Mouse (Mus musculus) heart, postnatal 25 days (tissue): ENCODE results near the gene Ms4a4a. TPM values are rescaled to one million over a fixed set of nuclear protein-coding genes. Genes with fewer than 3 reads are reported as not detected.

Experiments used
- DNase-seq: peaks from one replicate; pipeline ENCODE4 v3.0.0; 2022; ENCODE audit warnings: low spot score
- intact Hi-C: fragments of 180-260 bp; cut with DNase I; formaldehyde crosslinking; loops from one replicate; pipeline ENCODE4 v1.15.1; 2025
- total RNA-seq, 2 experiments: library from RNA; stranded (reverse); gene quantifications; 2 replicates each; pipeline ENCODE4 v1.2.3; 2021

Gene Ms4a4a
- 1 to 10 TPM; 4.8 to 7.8 TPM for total RNA-seq

- intact Hi-C loops: no loop called here
- no peak for DNase-seq
These were observed at the start of gene Ms4a4a for GRCm38 (mm10) chr19:11375273-11375672. Gene Ms4a4a, plus strand, starts transcription at chr19:11375523.

GRCm38 (mm10) chr19:11335932-11336331 is 39.4 kb upstream of the Ms4a4a start, which contains the start of gene Ms4a7:
Gene Ms4a7, minus strand, starts transcription at chr19:11336146.
- intact Hi-C loops: no loop called here
- DNase-seq: no peak

- intact Hi-C loops: no loop called here
- no peak for DNase-seq
These were observed 32.2 kb upstream of the Ms4a4a start for GRCm38 (mm10) chr19:11343147-11343546.

- DNase-seq: no peak
- intact Hi-C loops: no loop called here
These were observed 31.3 kb upstream of the Ms4a4a start for GRCm38 (mm10) chr19:11343992-11344391.

GRCm38 (mm10) chr19:11349698-11350481 is 25.4 kb upstream of the Ms4a4a start:
- intact Hi-C loops: no loop called here
- no peak for DNase-seq

GRCm38 (mm10) chr19:11351878-11352277 is 23.4 kb upstream of the Ms4a4a start:
- DNase-seq: no peak
- intact Hi-C loops: no loop called here

- DNase-seq: no peak
- intact Hi-C loops: no loop called here
These were observed 19.6 kb upstream of the Ms4a4a start for GRCm38 (mm10) chr19:11355730-11356129.

- DNase-seq: no peak
- intact Hi-C loops: loop anchor here (5.0 kb wide), 1 partner anchor 242 kb away; the partner anchor contains the start of gene Ms4a6d
These were observed 15.2 kb upstream of the Ms4a4a start for GRCm38 (mm10) chr19:11360106-11360505.

- DNase-seq: no peak
- intact Hi-C loops: loop anchor here (5.0 kb wide), 1 partner anchor 240 kb away; the partner anchor contains the start of gene Ms4a6d
These were observed 13.3 kb upstream of the Ms4a4a start for GRCm38 (mm10) chr19:11362002-11362401.

- intact Hi-C loops: no loop called here
- DNase-seq: no peak
These were observed 7.0 kb upstream of the Ms4a4a start for GRCm38 (mm10) chr19:11368310-11368709.

GRCm38 (mm10) chr19:11371181-11371580 is 4.1 kb upstream of the Ms4a4a start:
- intact Hi-C loops: no loop called here
- no peak for DNase-seq

GRCm38 (mm10) chr19:11376399-11376798 is 1.1 kb downstream of the Ms4a4a start:
- intact Hi-C loops: no loop called here
- no peak for DNase-seq

- no peak for DNase-seq
- intact Hi-C loops: no loop called here
These were observed 11.8 kb downstream of the Ms4a4a start for GRCm38 (mm10) chr19:11387109-11387508.

GRCm38 (mm10) chr19:11387685-11388084 is 12.4 kb downstream of the Ms4a4a start:
- no peak for DNase-seq
- intact Hi-C loops: no loop called here

GRCm38 (mm10) chr19:11388949-11389348 is 13.6 kb downstream of the Ms4a4a start:
- no peak for DNase-seq
- intact Hi-C loops: no loop called here

GRCm38 (mm10) chr19:11395769-11396168 is 20.4 kb downstream of the Ms4a4a start:
- DNase-seq: no peak
- intact Hi-C loops: no loop called here

- intact Hi-C loops: no loop called here
These were observed 29.2 kb downstream of the Ms4a4a start, which contains the start of gene Ms4a4c for GRCm38 (mm10) chr19:11404527-11404926. Gene Ms4a4c, plus strand, starts transcription at chr19:11404770.

GRCm38 (mm10) chr19:11407428-11407827 is 32.1 kb downstream of the Ms4a4a start:
- DNase-seq: no peak
- intact Hi-C loops: no loop called here

More at GRCm38 (mm10) chr19:11404527-11404926, 29.2 kb downstream of the Ms4a4a start, which contains the start of gene Ms4a4c:
- no peak for DNase-seq

- no peak for DNase-seq
- intact Hi-C loops: no loop called here
These were observed 33.3 kb downstream of the Ms4a4a start for GRCm38 (mm10) chr19:11408591-11408990.

GRCm38 (mm10) chr19:11411640-11412039 is 36.3 kb downstream of the Ms4a4a start:
- DNase-seq: no peak
- intact Hi-C loops: no loop called here

- DNase-seq: no peak
- intact Hi-C loops: no loop called here
These were observed 38.8 kb downstream of the Ms4a4a start for GRCm38 (mm10) chr19:11414084-11414483.

GRCm38 (mm10) chr19:11415581-11415980 is 40.3 kb downstream of the Ms4a4a start:
- intact Hi-C loops: no loop called here
- no peak for DNase-seq
